Mouse (Mus musculus) cerebellum, adult 8-10 months (tissue): ENCODE measurements around the gene 4930595D18Rik.

Experiments
- DNase-seq: peaks from one replicate; pipeline ENCODE4 v3.0.0; 2022

4930595D18Rik gene

DNA sequence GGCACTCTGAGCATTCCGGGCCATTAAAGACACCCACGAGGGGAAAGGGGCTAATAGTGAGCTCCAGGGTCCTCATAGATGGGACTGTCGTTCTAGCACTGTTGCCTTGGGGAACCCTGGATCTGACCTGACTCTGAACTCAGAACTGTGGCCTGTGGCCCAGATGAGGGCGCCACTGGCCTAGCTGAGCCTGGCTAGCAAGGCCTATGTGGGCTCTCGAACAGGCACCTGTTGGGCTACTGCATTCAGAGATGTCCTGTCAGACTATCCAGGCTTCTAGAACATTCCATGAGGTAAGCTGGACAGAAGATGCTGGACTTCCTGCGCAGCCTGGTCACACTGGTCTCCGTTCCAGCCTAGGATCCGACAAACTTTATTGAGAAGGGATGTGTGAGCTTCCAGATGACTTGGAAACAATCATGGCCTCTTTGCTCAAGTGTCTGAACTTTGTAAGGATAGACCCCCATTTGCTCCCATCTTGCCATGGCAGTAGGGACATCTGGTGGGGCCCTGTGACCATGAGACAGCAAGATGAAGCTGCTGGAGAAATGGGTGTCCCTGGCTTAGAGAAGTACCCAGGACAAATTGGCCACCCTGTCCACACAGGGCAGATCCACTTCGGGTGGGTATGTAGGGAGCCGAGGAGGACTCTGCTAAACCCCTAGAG lies 19.0 kb downstream of the 4930595D18Rik start:
- DNase-seq: peak; percentile 43

DNA sequence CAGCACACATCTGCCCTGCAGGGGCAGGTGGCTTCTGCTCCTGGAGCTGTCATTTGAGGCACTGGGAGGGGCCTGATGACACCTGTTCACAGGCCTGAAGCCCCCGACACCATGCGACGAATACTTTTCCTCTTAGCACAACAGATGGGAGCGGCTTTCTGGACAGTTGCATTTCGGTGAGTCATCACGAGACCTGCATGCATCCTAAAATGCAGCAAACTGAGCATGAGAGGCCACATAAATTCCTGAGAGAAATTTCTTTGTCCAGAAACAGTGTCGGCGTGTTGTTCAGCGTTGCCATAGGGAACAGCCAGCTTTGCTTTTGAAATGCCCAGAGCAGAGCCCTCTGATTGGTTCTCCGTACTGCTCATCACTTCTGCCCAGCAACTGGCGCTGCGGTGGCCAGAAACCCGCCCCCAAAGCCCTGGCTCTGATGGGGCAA lies 20.0 kb downstream of the 4930595D18Rik start:
- DNase-seq: peak; percentile 78

DNA sequence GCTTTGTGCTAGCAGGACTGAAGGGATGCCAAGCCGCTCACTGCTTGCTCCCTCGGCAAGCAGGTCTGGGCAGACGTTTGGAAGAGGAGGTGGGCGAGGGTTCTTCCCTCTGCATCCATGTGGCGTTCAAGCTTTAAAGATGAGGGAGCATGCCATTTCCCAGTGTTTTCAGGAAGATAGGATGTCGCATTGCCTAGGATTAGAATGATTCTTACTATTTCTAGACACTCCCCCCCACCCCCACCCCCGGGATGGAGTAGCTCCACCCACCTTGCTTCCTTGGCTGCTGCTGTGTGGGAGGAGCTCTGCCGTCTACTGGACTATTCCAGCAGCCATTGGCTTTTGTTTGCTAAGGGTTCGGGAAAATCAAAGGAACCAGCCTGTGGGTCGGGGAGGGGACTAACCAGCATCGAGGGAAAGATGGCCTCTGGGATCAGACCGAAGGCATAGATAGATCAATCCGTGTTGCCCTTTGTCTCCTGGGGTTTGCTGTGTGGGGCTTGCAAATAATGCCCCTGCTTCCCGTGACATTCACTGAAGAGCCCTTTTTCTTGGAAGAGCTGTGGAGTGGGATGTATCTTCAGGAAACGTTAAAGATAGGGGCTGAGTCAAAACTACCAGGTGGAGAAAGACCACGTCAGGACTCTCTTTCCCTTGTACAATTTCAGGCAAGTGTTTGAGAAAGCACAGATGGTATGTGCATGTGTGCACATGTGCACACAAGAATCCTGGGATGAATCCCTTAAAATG lies 21.8 kb downstream of the 4930595D18Rik start:
- no peak for DNase-seq

DNA sequence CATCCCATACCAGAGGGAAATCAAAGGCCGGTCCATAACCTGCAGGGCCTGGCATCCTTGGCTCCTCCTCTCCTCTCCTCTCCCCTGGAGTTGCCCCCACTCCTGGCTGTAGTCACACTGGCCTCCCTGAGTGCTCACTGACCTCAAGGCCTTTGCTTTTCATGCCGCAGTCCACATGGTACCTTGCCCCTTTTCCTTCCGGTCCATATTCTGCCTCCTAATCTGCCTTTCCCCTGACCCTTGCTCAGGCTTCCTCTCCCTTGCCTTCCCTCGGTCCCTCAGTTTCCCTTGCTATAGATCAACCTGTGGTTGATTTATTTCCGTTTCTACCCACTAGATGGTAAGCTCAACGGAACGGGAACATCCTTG lies 22.4 kb downstream of the 4930595D18Rik start:
- no peak for DNase-seq

DNA sequence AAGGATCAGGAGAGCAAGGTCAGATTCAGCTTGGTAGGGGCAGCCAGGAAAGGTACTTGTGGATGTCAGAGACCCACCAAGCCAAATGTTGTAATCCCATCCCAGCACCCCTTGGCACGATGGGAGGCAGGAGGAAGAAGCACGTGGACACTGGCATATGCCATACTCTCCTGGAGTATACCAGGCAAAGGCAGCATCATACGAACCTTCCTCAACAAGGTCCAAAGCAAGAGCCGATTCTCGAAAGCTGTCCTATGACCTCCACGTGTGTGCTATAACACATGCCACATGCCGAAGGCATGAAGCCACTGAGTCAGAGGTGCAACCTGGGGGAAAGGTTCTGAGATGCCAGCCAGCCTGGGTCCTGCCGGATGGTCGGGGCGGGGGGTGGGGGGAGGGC lies 23.4 kb downstream of the 4930595D18Rik start:
- DNase-seq: no peak

DNA sequence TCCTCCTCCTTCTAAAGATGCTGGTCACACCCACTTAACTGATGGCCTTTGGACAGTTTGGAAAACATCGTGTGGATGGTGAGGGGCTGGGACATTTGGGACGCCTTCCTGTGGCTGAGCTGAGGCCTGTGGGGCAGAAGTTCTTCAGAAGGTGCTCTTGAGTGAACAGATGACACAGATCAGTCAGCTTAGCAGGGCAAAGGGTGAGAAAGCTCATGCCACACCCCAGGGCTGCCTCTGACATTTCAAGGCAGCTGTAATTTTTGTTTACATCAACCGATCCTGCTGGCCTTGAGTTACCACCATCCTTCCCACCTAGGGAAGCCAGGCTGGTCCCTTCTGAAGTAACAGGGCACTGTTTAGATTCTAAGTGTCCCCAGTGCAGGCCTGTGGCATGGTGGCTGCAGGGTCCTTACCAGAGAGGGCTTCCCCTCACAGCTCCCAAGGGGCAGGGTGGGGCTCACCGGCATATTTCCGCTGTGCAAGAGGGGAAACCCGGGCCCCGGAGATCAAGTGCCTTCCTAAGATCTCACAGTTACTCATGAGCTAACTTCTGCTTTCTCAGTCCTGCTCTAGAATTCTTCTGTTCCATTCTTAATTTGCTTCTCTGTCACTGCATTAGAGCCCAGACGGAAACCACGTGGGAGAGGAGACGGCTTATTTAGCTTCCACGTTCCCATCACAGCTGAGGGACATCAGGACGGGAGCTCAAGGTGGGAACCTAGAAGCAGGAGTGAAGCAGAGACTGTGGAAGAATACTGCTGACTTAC lies 24.4 kb downstream of the 4930595D18Rik start:
- no peak for DNase-seq

DNA sequence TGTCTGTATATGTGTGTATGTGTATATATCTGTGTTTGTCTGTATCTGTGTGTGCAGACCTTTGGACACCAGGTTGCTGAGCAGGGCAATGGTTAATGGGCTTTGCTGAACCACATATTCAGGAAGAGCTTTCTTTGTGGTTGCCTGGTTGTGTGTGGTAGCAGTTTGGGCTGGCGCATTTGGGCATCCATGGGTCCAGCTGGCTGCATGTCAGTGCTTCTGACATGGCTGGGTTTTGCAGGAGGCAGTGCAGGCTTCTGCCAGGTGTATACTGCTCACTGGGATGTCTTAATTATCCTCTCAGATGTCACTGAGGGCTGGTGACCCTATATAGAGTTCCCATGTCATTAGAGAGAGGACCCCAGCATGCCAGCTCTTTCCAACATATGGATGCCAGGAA lies 28.5 kb downstream of the 4930595D18Rik start:
- no peak for DNase-seq

DNA sequence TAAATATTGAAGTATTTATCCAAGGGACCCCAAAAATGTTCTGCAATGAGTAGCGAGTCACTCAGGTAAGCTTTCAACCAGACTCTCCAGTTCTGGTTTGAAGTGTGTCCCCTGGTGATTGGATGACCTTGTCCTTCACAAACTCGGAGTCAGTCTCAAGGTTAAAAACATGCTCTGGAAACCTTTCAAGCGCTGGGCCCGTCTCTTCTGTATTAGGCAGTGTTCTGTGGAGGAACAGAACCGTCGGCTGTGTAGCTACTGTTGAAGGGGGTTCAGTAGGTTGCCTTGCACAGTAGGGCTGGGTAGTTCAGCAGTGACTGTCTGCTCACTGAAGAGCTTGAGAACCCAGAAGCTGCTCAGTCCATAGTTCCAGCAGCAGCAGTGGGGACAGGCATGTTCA lies 29.6 kb downstream of the 4930595D18Rik start:
- DNase-seq: no peak

DNA sequence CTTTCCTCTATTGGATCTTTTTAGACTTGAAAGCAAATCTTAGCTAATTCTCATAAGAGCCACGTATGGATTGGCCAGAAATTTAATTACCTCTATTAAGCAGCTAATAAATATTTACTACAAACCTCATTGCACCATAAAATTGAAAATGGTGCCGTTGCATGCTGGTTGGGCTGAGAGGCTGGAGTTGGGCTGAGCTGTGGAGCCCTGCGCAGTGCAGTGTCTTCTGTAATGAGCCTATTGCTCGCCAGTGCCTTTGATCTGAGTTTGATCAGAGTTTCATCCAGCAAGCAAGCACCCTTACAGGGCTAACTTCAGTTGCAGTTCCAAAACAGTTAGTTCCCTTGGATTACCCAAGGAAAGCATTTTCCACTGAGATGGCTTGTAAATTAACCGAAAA lies 30.3 kb downstream of the 4930595D18Rik start:
- no peak for DNase-seq

DNA sequence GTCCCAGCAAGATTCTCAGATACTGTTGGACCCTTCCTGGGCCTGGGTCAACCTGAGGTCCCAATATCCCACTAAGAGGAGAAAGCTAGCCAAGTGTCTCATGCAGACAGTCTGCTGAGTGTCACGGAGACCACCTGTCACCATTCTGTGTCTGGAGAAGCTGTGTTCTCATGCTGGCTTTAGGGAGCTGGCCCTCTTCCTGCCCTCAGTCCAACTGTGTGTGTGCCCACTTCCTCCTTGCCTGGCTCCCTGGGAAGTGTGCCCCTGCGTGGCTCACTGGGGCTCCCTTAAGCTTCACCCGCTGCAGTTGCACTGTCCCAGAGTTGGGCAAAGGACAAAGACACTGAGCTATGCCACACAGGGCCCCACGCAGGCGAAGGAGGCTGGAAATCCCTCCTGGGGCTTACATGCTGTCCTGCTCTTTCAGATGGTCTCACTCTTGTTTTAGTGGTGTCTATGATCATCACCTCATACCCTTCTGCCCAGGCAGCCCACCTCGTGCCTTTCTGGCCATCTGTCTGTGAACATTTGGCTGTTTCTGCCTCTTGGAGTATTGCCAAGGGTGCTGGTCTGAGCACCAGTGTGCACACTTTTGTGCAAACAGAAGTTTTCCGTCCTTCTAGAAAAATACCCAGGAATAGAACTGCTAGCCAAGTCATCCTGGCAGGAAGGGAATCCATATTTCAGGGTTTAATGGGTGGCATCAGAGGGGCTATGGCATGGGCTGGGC lies 31.1 kb downstream of the 4930595D18Rik start:
- peak; percentile 34 for DNase-seq

DNA sequence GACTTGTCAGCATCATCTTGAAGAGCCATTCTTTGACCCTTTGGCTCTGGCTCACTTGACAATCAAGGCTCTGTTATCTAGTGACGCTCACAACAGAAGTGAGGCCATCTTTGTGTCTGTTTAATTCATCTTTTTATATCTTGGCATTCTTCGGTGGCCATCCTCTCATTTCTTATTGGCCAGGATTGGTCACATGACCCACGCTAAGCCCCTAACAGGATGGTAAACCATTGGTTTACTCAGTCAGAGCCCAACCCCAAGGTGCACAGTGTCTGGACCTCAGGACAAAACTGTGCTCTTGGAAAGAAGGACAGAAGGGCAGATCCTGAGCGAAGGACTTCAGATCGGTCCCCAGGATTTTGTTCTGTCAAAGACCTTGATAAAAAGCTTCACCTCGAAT lies 31.7 kb downstream of the 4930595D18Rik start:
- DNase-seq: no peak

DNA sequence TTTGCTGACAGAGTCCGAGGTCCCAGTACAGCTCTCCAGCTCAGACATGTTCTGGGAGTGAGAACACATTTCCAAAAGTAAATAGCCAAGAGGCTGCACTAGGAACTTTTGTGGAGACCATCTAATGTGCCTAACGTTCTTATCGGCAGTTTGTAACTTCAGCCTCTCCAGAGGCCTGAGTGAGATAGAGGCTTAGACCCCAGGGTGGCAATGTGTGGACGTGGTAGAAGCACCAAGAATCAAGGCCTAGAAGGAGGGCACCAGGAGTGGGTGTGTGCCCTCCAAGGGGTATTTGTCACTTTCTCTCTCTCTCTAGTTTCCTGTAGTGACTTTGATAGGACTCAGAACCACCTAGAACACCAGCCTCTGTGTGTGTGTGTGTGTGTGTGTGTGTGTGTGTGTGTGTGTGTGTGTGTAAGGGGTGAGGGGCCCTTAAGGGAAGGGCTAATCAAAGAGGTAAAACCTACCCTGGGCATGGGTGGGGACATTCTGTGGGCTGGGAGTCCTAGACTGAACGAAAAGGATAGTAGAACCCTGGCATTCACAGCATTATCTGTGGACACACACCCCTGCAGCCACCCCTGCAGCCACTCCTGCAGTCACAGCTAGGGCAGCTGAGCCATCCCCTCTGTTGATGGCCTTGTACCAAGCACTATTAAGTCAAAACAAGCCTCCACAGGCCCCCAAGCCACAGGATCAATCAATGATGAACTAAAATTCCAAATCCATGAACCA lies 32.7 kb downstream of the 4930595D18Rik start:
- no peak for DNase-seq

DNA sequence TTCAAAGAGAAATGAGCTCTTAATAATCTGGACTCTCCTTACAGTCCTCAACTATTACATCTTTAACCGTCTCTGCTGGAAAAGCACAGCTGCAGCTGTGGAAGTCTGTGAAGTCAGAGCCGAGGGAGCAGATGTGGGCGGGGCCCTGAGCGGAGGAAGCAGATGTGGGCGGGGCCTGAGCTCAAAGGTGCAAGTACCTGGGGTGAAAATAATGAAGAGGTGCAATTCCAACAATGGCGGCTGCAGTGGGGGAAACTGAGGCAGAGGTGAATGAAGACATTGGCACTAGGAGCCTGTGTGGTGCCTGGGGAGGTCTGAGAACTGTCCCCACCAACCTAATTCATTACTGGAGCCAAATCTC lies 34.1 kb downstream of the 4930595D18Rik start:
- no peak for DNase-seq

DNA sequence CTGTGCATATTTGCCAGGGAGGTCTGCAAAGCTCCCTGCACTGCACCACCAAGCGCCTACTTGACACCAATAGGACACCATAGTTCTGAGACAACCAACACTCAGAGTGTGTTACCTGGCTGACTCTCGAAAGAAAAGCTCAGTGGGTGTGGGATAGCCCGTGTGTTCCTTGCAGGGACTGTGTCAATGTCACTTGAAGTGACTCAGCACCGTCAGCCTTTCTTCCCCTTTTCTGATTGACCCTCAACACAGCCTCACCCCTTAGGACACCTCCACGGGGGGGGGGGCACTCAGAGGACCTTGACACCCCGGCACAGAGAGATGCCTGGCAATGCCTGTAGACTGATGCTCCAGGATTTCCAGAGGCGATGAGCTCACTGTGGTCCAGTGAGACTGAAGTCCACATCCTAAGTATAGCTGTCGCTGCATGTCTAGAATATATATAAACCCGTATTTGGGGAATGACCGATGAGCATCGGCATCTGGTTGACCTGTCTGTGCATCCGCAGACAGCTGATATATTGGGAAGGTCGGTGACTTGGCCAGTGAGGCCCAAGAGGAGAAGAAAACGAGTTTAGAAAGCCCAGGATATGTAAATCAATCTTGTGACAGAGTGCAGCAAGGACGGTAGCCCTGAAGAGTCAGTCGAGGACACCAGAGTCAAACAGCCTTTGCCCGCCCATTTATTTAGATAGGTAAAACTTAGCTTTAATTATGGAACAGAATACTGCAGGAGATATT lies 34.6 kb downstream of the 4930595D18Rik start:
- no peak for DNase-seq

DNA sequence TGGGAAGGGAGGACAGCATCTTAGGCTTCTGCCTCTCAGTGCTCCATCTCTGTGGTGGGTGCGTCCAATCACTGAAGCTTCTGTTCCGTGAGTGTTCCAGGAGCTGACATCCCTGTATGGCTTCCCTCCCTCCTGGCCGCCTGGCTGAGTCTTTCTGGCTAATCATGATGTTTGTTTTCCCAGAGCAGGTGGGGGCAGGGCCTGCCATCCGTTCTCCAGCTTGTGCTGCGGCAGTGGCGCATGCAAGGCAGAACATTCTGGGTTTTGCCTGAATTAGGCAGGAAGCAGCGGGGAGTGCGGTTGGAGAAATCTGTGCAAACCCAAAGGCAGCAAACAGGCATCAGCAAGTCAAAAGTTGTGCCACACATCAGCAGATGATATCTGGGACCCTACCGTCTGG lies 39.0 kb downstream of the 4930595D18Rik start:
- no peak for DNase-seq

DNA sequence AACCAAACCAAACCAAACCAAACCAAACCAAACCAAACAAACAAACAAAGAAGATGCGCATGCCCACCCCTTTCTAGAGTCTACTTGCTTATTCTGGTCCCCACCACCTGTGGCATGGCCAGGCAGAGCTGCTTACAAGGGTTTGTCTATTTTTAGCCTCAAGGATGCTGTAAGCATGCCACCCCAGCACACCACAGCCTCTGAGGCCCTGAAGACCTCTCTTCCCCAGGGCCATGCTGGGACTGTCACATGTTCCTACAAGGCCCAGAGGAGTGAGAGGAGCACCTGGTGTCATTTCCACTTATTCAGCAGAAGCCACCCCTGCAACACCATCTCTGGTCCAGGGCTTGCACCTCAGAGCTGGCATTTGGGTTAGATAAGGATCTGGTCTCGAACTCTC lies 39.7 kb downstream of the 4930595D18Rik start:
- no peak for DNase-seq

DNA sequence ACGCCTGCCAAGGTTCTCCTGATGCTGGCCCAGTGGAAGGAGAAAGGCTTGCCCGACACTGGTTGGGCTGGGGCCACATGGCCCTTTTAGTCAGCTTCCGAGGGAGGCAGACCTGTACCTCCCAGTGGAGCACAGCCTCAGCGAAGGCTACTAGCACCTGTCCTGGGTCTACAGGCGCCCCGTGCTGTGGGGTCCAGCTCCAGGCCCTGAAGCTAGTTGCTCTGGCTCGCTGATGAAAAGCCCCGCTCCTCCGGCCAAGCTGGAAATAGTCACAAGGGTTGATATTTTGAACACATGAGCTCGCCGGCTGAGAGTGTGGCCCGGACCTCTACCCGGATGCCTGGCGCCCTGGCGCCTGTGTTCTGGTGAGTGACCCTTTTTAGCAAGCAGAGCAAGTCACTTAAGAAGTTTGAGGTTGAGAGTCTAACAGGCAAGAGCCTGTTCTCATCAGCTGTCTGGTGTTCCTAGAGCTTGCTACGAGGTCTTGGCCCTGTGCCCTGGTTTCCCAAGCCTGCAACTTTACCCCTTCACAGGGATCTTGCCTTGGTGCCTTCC lies 40.7 kb downstream of the 4930595D18Rik start:
- DNase-seq: no peak

DNA sequence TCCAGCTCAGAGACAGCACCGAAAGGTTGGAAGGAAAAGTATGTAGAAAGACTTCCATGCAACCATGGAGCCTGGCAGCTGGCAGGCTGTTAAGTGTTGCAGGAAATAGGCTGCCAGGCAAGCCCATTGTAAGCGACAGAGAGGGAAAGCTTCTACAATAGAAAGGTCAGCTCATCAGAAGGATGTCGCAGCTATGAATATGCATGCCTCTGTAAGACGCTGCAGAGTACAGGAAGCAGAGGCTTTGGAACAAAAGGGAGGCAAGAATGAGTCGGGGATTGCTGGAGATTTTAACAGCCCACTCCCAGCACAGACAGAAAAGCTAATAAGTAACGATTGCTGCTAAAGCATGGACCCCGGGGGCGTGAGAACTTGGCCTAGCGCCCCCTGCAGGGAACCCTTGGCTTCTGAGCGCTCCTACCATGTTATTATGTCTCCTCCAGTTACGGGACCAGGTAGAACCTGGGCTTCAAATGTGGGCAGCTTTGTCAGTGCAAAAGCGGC lies 41.2 kb downstream of the 4930595D18Rik start:
- no peak for DNase-seq

DNA sequence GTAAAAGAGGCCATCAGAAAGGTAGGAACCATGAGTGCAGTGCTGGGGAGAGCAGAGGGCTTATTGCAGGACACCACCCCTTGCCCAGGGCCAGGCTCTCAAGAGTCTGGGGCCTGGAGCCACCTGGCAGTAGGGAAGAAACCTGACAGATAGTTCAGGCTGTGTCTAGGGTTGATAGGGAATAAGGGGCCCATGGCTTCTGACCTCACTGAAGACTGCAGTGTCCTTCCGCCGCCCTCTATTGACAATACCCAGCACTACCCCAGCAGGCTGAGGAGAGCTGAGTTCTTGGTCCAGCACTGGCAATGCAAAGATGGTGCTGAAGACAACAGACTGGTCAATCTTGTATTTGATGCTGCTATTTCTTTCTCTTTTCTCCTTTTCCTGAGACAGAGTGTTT lies 47.2 kb downstream of the 4930595D18Rik start:
- no peak for DNase-seq

DNA sequence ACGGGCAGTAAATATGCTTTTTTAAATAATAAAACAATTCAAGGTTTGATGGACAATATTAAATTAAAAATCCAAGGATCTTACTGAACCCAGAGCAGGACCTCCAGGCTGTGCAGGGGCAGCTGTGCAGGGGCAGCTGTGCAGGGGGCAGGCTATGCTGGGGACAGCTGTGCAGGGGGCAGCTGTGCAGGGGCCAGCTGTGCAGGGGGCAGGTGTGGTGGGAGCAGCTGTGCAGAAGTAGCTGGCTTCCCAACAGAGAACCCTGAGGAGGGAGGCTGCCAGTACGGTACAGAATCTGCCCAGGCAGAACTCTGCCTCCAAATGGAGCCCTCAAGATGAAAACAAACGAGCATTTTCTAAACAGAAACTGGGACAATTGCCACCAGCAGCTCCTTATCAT lies 48.3 kb downstream of the 4930595D18Rik start:
- no peak for DNase-seq
